Mouse (Mus musculus): ENCODE measurements around the gene Olfr996.
A peak's percentile ranks its signal among the peaks of the same experiment; 100 is the strongest.
"Not testable (repeated sequence)": the region's sequence is repeated elsewhere in the genome, so short reads cannot be mapped to it uniquely, and the experiment has no call there.

Olfr996 gene

GRCm38 (mm10) chr2:85578915-85579314 lies at the start of gene Olfr996:
TSS of gene Olfr996 (plus strand) at chr2:85579215.
- DNase-seq (ENCODE audit: low read depth, low spot score), result no peak

- DNase-seq (ENCODE audit: low read depth, low spot score), result no peak
Observed at GRCm38 (mm10) chr2:85532082-85532778, 46.8 kb upstream of the Olfr996 start.

- no peak for DNase-seq (ENCODE audit: low read depth, low spot score)
Observed at GRCm38 (mm10) chr2:85533934-85534333, 45.1 kb upstream of the Olfr996 start.

GRCm38 (mm10) chr2:85554806-85555205 lies 24.2 kb upstream of the Olfr996 start:
- no peak for DNase-seq (ENCODE audit: low read depth, low spot score)

- no peak for DNase-seq (ENCODE audit: low read depth, low spot score)
Observed at GRCm38 (mm10) chr2:85560226-85560625, 18.8 kb upstream of the Olfr996 start.

- peak; percentile 16 for DNase-seq (ENCODE audit: low read depth, low spot score)
Observed at GRCm38 (mm10) chr2:85561187-85561586, 17.8 kb upstream of the Olfr996 start.

- not testable (repeated sequence) for DNase-seq (ENCODE audit: low read depth, low spot score)
Observed at GRCm38 (mm10) chr2:85588648-85589047, 9.6 kb downstream of the Olfr996 start, which contains the start of gene Olfr998. TSS of gene Olfr998 (plus strand) at chr2:85588948.

GRCm38 (mm10) chr2:85611803-85612202 lies 32.8 kb downstream of the Olfr996 start, which contains the start of gene Olfr1000:
TSS of gene Olfr1000 (minus strand) at chr2:85611903.
- DNase-seq (ENCODE audit: low read depth, low spot score), result no peak
